Mouse (Mus musculus) right cerebral cortex, adult 18-20 months (tissue): ENCODE results near the gene Cmklr1.
"Not testable (repeated sequence)": the region's sequence is repeated elsewhere in the genome, so short reads cannot be mapped to it uniquely, and the experiment has no call there.

Experiments used
- DNase-seq: peaks from one replicate; pipeline ENCODE4 v3.0.0; 2022; ENCODE audit warnings: mixed read lengths

The Cmklr1 gene

GRCm38 (mm10) chr5:113618716-113619115 is 31.5 kb downstream of the Cmklr1 start:
- DNase-seq = no peak

- DNase-seq = no peak
These were observed 38.4 kb downstream of the Cmklr1 start for GRCm38 (mm10) chr5:113611771-113612233.

- no peak for DNase-seq
These were observed 39.1 kb downstream of the Cmklr1 start for GRCm38 (mm10) chr5:113611131-113611530.

GRCm38 (mm10) chr5:113610490-113610889 is 39.7 kb downstream of the Cmklr1 start:
- DNase-seq = no peak

- no peak for DNase-seq
These were observed 40.3 kb downstream of the Cmklr1 start for GRCm38 (mm10) chr5:113609891-113610290.

- DNase-seq = no peak
These were observed 41.7 kb downstream of the Cmklr1 start for GRCm38 (mm10) chr5:113608511-113608910.

- DNase-seq = no peak
These were observed 42.2 kb downstream of the Cmklr1 start for GRCm38 (mm10) chr5:113607941-113608431.

- DNase-seq = no peak
These were observed 43.1 kb downstream of the Cmklr1 start for GRCm38 (mm10) chr5:113606961-113607785.

GRCm38 (mm10) chr5:113606121-113606520 is 44.1 kb downstream of the Cmklr1 start:
- no peak for DNase-seq

- DNase-seq = no peak
These were observed 45.5 kb downstream of the Cmklr1 start for GRCm38 (mm10) chr5:113604758-113605157.

GRCm38 (mm10) chr5:113603471-113603870 is 46.8 kb downstream of the Cmklr1 start:
- DNase-seq = no peak

GRCm38 (mm10) chr5:113600803-113601202 is 49.4 kb downstream of the Cmklr1 start:
- DNase-seq = no peak

GRCm38 (mm10) chr5:113600181-113600580 is 50.0 kb downstream of the Cmklr1 start:
- DNase-seq = no peak

GRCm38 (mm10) chr5:113596780-113597353 is 53.4 kb downstream of the Cmklr1 start:
- no peak for DNase-seq

GRCm38 (mm10) chr5:113596252-113596651 is 54.0 kb downstream of the Cmklr1 start:
- DNase-seq = no peak

- peak; percentile 83 for DNase-seq
These were observed 56.1 kb downstream of the Cmklr1 start for GRCm38 (mm10) chr5:113593911-113594705.

- DNase-seq = peak; percentile 93
These were observed 58.4 kb downstream of the Cmklr1 start for GRCm38 (mm10) chr5:113591751-113592230.

GRCm38 (mm10) chr5:113591166-113591565 is 59.1 kb downstream of the Cmklr1 start:
- peak; percentile 64 for DNase-seq

- DNase-seq = no peak
These were observed 60.1 kb downstream of the Cmklr1 start for GRCm38 (mm10) chr5:113590010-113590640.

- DNase-seq = not testable (repeated sequence)
These were observed 63.8 kb downstream of the Cmklr1 start for GRCm38 (mm10) chr5:113586458-113586849.

- not testable (repeated sequence) for DNase-seq
These were observed 64.4 kb downstream of the Cmklr1 start for GRCm38 (mm10) chr5:113585619-113586457.

- DNase-seq = no peak
These were observed 65.8 kb downstream of the Cmklr1 start for GRCm38 (mm10) chr5:113584439-113584838.
